Mouse (Mus musculus): ENCODE data around the gene Akr1c20. TPM values are rescaled to one million over a fixed set of nuclear protein-coding genes. Genes with fewer than 3 reads are reported as not detected.

The Akr1c20 gene
- polyA plus RNA-seq (2014; fragmentation: Nextera tagmentation; extraction: Ambion mirVana): not detected in 2 replicates

- no peak for ATAC-seq (replicated peaks; ENCODE audit: low FRiP score)
- 82% methylated on average over 2 of the region's 2 CpGs for WGBS
These were observed at the start of gene Akr1c20 for GRCm38 (mm10) chr13:4523201-4523838. TSS of gene Akr1c20 (minus strand) at chr13:4523345.

GRCm38 (mm10) chr13:4565996-4566395, 42.9 kb upstream of the Akr1c20 start:
- H3K27ac ChIP-seq (ENCODE audit: low read depth, low read length): no peak overlapping the region
- ATAC-seq (replicated peaks; ENCODE audit: low FRiP score) (no peak), DNase-seq (ENCODE audit: low spot score) (no peak)
- H3K27me3 ChIP-seq (ENCODE audit: control insufficient read depth, insufficient read depth, low read length): no peaks in the 10 kb centered on the region
- H3K36me3 ChIP-seq (ENCODE audit: control insufficient read depth, insufficient read depth, low read length): no peaks in the 10 kb centered on the region
- no peaks in the 10 kb centered on the region for H3K4me1 ChIP-seq (replicated peaks; ENCODE audit: control insufficient read depth, insufficient read depth, low read length)
- no peaks in the 10 kb centered on the region for H3K9me3 ChIP-seq (ENCODE audit: control insufficient read depth, low read length)
- H3K4me2 ChIP-seq (ENCODE audit: low read depth, low read length, severe bottlenecking): no peak overlapping the region
- 87% methylated on average over 2 of the region's 2 CpGs for WGBS
- H3K4me3 ChIP-seq (ENCODE audit: low read depth, low read length): no peak overlapping the region
- H3K9ac ChIP-seq (ENCODE audit: low read length): no peak overlapping the region

More at GRCm38 (mm10) chr13:4523201-4523838, at the start of gene Akr1c20:
- no peak within 1 kb of the TSS for H3K9ac ChIP-seq (ENCODE audit: low read length)
- H3K27me3 ChIP-seq (ENCODE audit: control insufficient read depth, insufficient read depth, low read length): no peaks in the 10 kb centered on the region
- DNase-seq (ENCODE audit: low spot score): no peak
- no peak within 1 kb of the TSS for H3K4me2 ChIP-seq (ENCODE audit: low read depth, low read length, severe bottlenecking)
- H3K9me3 ChIP-seq (ENCODE audit: control insufficient read depth, low read length): no peaks in the 10 kb centered on the region
- H3K27ac ChIP-seq (ENCODE audit: low read depth, low read length): no peak within 1 kb of the TSS
- H3K4me3 ChIP-seq (ENCODE audit: low read depth, low read length): no peak within 1 kb of the TSS
- H3K36me3 ChIP-seq (ENCODE audit: control insufficient read depth, insufficient read depth, low read length): no peaks in the 10 kb centered on the region
- H3K4me1 ChIP-seq (replicated peaks; ENCODE audit: control insufficient read depth, insufficient read depth, low read length): no peaks in the 10 kb centered on the region

GRCm38 (mm10) chr13:4560500-4560899, 37.4 kb upstream of the Akr1c20 start:
- Histone ChIP-seq H3K9ac (ENCODE audit: low read length) (no peak overlapping the region), H3K9me3 (ENCODE audit: control insufficient read depth, low read length) (no peaks in the 10 kb centered on the region), H3K36me3 (ENCODE audit: control insufficient read depth, insufficient read depth, low read length) (no peaks in the 10 kb centered on the region), H3K4me2 (ENCODE audit: low read depth, low read length, severe bottlenecking) (no peak overlapping the region), H3K27me3 (ENCODE audit: control insufficient read depth, insufficient read depth, low read length) (no peaks in the 10 kb centered on the region), H3K27ac (ENCODE audit: low read depth, low read length) (no peak overlapping the region), H3K4me1 (replicated peaks; ENCODE audit: control insufficient read depth, insufficient read depth, low read length) (no peaks in the 10 kb centered on the region), H3K4me3 (ENCODE audit: low read depth, low read length) (no peak overlapping the region)
- ATAC-seq (replicated peaks; ENCODE audit: low FRiP score) (no peak), DNase-seq (ENCODE audit: low spot score) (no peak)

GRCm38 (mm10) chr13:4559143-4559542, 36.0 kb upstream of the Akr1c20 start:
- H3K4me3 ChIP-seq (ENCODE audit: low read depth, low read length): no peak overlapping the region
- no peak for ATAC-seq (replicated peaks; ENCODE audit: low FRiP score)
- 78% methylated on average over 1 of the region's 1 CpGs for WGBS

GRCm38 (mm10) chr13:4514811-4515210, 8.3 kb downstream of the Akr1c20 start:
- Histone ChIP-seq H3K9me3 (ENCODE audit: control insufficient read depth, low read length) (no peaks in the 10 kb centered on the region), H3K9ac (ENCODE audit: low read length) (no peak overlapping the region), H3K36me3 (ENCODE audit: control insufficient read depth, insufficient read depth, low read length) (no peaks in the 10 kb centered on the region), H3K4me3 (ENCODE audit: low read depth, low read length) (no peak overlapping the region), H3K4me2 (ENCODE audit: low read depth, low read length, severe bottlenecking) (no peak overlapping the region), H3K27ac (ENCODE audit: low read depth, low read length) (no peak overlapping the region), H3K4me1 (replicated peaks; ENCODE audit: control insufficient read depth, insufficient read depth, low read length) (no peaks in the 10 kb centered on the region), H3K27me3 (ENCODE audit: control insufficient read depth, insufficient read depth, low read length) (no peaks in the 10 kb centered on the region)
- WGBS: 94% methylated on average over 2 of the region's 2 CpGs
- ATAC-seq (replicated peaks; ENCODE audit: low FRiP score) (no peak), DNase-seq (ENCODE audit: low spot score) (no peak)

More at GRCm38 (mm10) chr13:4559143-4559542, 36.0 kb upstream of the Akr1c20 start:
- DNase-seq (ENCODE audit: low spot score): no peak
- Histone ChIP-seq H3K4me1 (replicated peaks; ENCODE audit: control insufficient read depth, insufficient read depth, low read length) (no peaks in the 10 kb centered on the region), H3K9ac (ENCODE audit: low read length) (no peak overlapping the region), H3K36me3 (ENCODE audit: control insufficient read depth, insufficient read depth, low read length) (no peaks in the 10 kb centered on the region), H3K9me3 (ENCODE audit: control insufficient read depth, low read length) (no peaks in the 10 kb centered on the region), H3K27ac (ENCODE audit: low read depth, low read length) (no peak overlapping the region), H3K27me3 (ENCODE audit: control insufficient read depth, insufficient read depth, low read length) (no peaks in the 10 kb centered on the region), H3K4me2 (ENCODE audit: low read depth, low read length, severe bottlenecking) (no peak overlapping the region)

- ATAC-seq (replicated peaks; ENCODE audit: low FRiP score) (no peak), DNase-seq (ENCODE audit: low spot score) (no peak)
- Histone ChIP-seq H3K36me3 (ENCODE audit: control insufficient read depth, insufficient read depth, low read length) (no peaks in the 10 kb centered on the region), H3K9ac (ENCODE audit: low read length) (no peak overlapping the region), H3K4me3 (ENCODE audit: low read depth, low read length) (no peak overlapping the region), H3K27ac (ENCODE audit: low read depth, low read length) (no peak overlapping the region), H3K9me3 (ENCODE audit: control insufficient read depth, low read length) (no peaks in the 10 kb centered on the region), H3K4me2 (ENCODE audit: low read depth, low read length, severe bottlenecking) (no peak overlapping the region), H3K4me1 (replicated peaks; ENCODE audit: control insufficient read depth, insufficient read depth, low read length) (no peaks in the 10 kb centered on the region), H3K27me3 (ENCODE audit: control insufficient read depth, insufficient read depth, low read length) (no peaks in the 10 kb centered on the region)
- WGBS: 88% methylated on average over 1 of the region's 1 CpGs
These were observed 55.2 kb downstream of the Akr1c20 start for GRCm38 (mm10) chr13:4467896-4468295.

GRCm38 (mm10) chr13:4465641-4466040, 57.5 kb downstream of the Akr1c20 start:
- WGBS: 91% methylated on average over 2 of the region's 2 CpGs
- H3K9me3 ChIP-seq (ENCODE audit: control insufficient read depth, low read length): no peaks in the 10 kb centered on the region
- no peak overlapping the region for H3K4me3 ChIP-seq (ENCODE audit: low read depth, low read length)
- DNase-seq (ENCODE audit: low spot score) (no peak), ATAC-seq (replicated peaks; ENCODE audit: low FRiP score) (no peak)
- H3K4me1 ChIP-seq (replicated peaks; ENCODE audit: control insufficient read depth, insufficient read depth, low read length): no peaks in the 10 kb centered on the region
- H3K27me3 ChIP-seq (ENCODE audit: control insufficient read depth, insufficient read depth, low read length): no peaks in the 10 kb centered on the region
- no peak overlapping the region for H3K9ac ChIP-seq (ENCODE audit: low read length)
- no peaks in the 10 kb centered on the region for H3K36me3 ChIP-seq (ENCODE audit: control insufficient read depth, insufficient read depth, low read length)
- H3K27ac ChIP-seq (ENCODE audit: low read depth, low read length): no peak overlapping the region
- no peak overlapping the region for H3K4me2 ChIP-seq (ENCODE audit: low read depth, low read length, severe bottlenecking)

Other genes with a start within 250 kb of the Akr1c20 start
- gene Akr1c12, start 243.9 kb downstream of the Akr1c20 start, polyA plus RNA-seq (2014; fragmentation: Nextera tagmentation; extraction: Ambion mirVana): 0.27 TPM in 1 of 2 replicates, not detected in the other
- gene Akr1c6, start 89.0 kb downstream of the Akr1c20 start, polyA plus RNA-seq (2014; fragmentation: Nextera tagmentation; extraction: Ambion mirVana): not detected in 2 replicates
- not detected in 2 replicates for gene Akr1c21, start 50.7 kb upstream of the Akr1c20 start, polyA plus RNA-seq (2014; fragmentation: Nextera tagmentation; extraction: Ambion mirVana)
- gene Akr1e1, start 85.8 kb upstream of the Akr1c20 start, polyA plus RNA-seq (2014; fragmentation: Nextera tagmentation; extraction: Ambion mirVana): 45.2 and 49.1 TPM in 2 replicates

Measured in forebrain, embryonic 11.5 days (tissue).